Mouse (Mus musculus): ENCODE results near the gene Mylk2. TPM values are rescaled to one million over a fixed set of nuclear protein-coding genes. Genes with fewer than 3 reads are reported as not detected.

Mylk2 gene
- total and polyA plus RNA-seq, 2 experiments from 2014 or later, result 0.29 TPM; not detected in 1

- Histone ChIP-seq H3K9me3 (ENCODE audit: low read length) (no peaks in the 10 kb centered on the region), H3K27ac (ENCODE audit: low read depth, low read length) (no peak overlapping the region), H3K4me1 (ENCODE audit: insufficient read depth) (no peaks in the 10 kb centered on the region), H3K4me2 (ENCODE audit: low read depth) (no peak overlapping the region), H3K36me3 (ENCODE audit: insufficient read depth) (no peaks in the 10 kb centered on the region), H3K9ac (no peak overlapping the region), H3K4me3 (ENCODE audit: low read depth, low read length) (no peak overlapping the region), H3K27me3 (ENCODE audit: insufficient read depth, low read length) (no peaks in the 10 kb centered on the region)
- 71% methylated on average over 8 of the region's 8 CpGs for WGBS
- DNase-seq (no peak), ATAC-seq (no peak)
- TF ChIP-seq CTCF (IDR thresholded peaks at IDR 0.05; ENCODE audit: low read depth), result no peak
These were observed 13.0 kb downstream of the Mylk2 start for GRCm38 (mm10) chr2:152924128-152924527.

- no peaks in the 10 kb centered on the region for H3K4me1 ChIP-seq (ENCODE audit: insufficient read depth)
- ATAC-seq (no peak), DNase-seq (no peak)
- no peaks in the 10 kb centered on the region for H3K9me3 ChIP-seq (ENCODE audit: low read length)
- no peak overlapping the region for H3K4me3 ChIP-seq (ENCODE audit: low read depth, low read length)
- H3K36me3 ChIP-seq (ENCODE audit: insufficient read depth), result no peaks in the 10 kb centered on the region
- no peak overlapping the region for H3K4me2 ChIP-seq (ENCODE audit: low read depth)
- no peak overlapping the region for H3K9ac ChIP-seq
- no peak for TF ChIP-seq CTCF (IDR thresholded peaks at IDR 0.05; ENCODE audit: low read depth)
- no peak overlapping the region for H3K27ac ChIP-seq (ENCODE audit: low read depth, low read length)
- 87% methylated on average over 5 of the region's 5 CpGs for WGBS
- H3K27me3 ChIP-seq (ENCODE audit: insufficient read depth, low read length), result no peaks in the 10 kb centered on the region
These were observed 13.4 kb downstream of the Mylk2 start for GRCm38 (mm10) chr2:152924543-152924942.

GRCm38 (mm10) chr2:152925189-152925872 is 14.2 kb downstream of the Mylk2 start:
- no peak for DNase-seq
- no peak for ATAC-seq
- no peak overlapping the region for H3K4me3 ChIP-seq (ENCODE audit: low read depth, low read length)

GRCm38 (mm10) chr2:152926896-152927295 is 15.7 kb downstream of the Mylk2 start:
- Histone ChIP-seq H3K4me3 (ENCODE audit: low read depth, low read length) (no peak overlapping the region), H3K4me1 (ENCODE audit: insufficient read depth) (no peaks in the 10 kb centered on the region), H3K9me3 (ENCODE audit: low read length) (no peaks in the 10 kb centered on the region), H3K27me3 (ENCODE audit: insufficient read depth, low read length) (no peaks in the 10 kb centered on the region), H3K4me2 (ENCODE audit: low read depth) (no peak overlapping the region), H3K36me3 (ENCODE audit: insufficient read depth) (no peaks in the 10 kb centered on the region), H3K27ac (ENCODE audit: low read depth, low read length) (no peak overlapping the region), H3K9ac (no peak overlapping the region)
- WGBS, result 79% methylated on average over 9 of the region's 9 CpGs
- TF ChIP-seq CTCF (IDR thresholded peaks at IDR 0.05; ENCODE audit: low read depth), result no peak
- ATAC-seq (no peak), DNase-seq (no peak)

More at GRCm38 (mm10) chr2:152925189-152925872, 14.2 kb downstream of the Mylk2 start:
- no peak overlapping the region for H3K9ac ChIP-seq
- H3K27me3 ChIP-seq (ENCODE audit: insufficient read depth, low read length), result no peaks in the 10 kb centered on the region
- no peaks in the 10 kb centered on the region for H3K36me3 ChIP-seq (ENCODE audit: insufficient read depth)
- H3K27ac ChIP-seq (ENCODE audit: low read depth, low read length), result no peak overlapping the region
- no peak for TF ChIP-seq CTCF (IDR thresholded peaks at IDR 0.05; ENCODE audit: low read depth)
- no peaks in the 10 kb centered on the region for H3K4me1 ChIP-seq (ENCODE audit: insufficient read depth)
- H3K9me3 ChIP-seq (ENCODE audit: low read length), result no peaks in the 10 kb centered on the region
- WGBS, result 72% methylated on average over 11 of the region's 11 CpGs
- no peak overlapping the region for H3K4me2 ChIP-seq (ENCODE audit: low read depth)

- Histone ChIP-seq H3K36me3 (ENCODE audit: insufficient read depth) (no peaks in the 10 kb centered on the region), H3K4me3 (ENCODE audit: low read depth, low read length) (no peak overlapping the region), H3K9ac (no peak overlapping the region), H3K9me3 (ENCODE audit: low read length) (no peaks in the 10 kb centered on the region), H3K27ac (ENCODE audit: low read depth, low read length) (no peak overlapping the region), H3K4me2 (ENCODE audit: low read depth) (no peak overlapping the region), H3K4me1 (ENCODE audit: insufficient read depth) (no peaks in the 10 kb centered on the region), H3K27me3 (ENCODE audit: insufficient read depth, low read length) (no peaks in the 10 kb centered on the region)
- WGBS, result 84% methylated on average over 5 of the region's 5 CpGs
- DNase-seq, result no peak
- no peak for ATAC-seq
- TF ChIP-seq CTCF (IDR thresholded peaks at IDR 0.05; ENCODE audit: low read depth), result no peak
These were observed 16.2 kb downstream of the Mylk2 start for GRCm38 (mm10) chr2:152927371-152927770.

GRCm38 (mm10) chr2:152928219-152928987 is 17.3 kb downstream of the Mylk2 start:
- H3K27me3 ChIP-seq (ENCODE audit: insufficient read depth, low read length), result no peaks in the 10 kb centered on the region
- no peak for ATAC-seq

GRCm38 (mm10) chr2:152928988-152929370 is 17.8 kb downstream of the Mylk2 start:
- H3K4me3 ChIP-seq (ENCODE audit: low read depth, low read length), result no peak overlapping the region
- no peaks in the 10 kb centered on the region for H3K27me3 ChIP-seq (ENCODE audit: insufficient read depth, low read length)
- 58% methylated on average over 3 of the region's 3 CpGs for WGBS
- no peak overlapping the region for H3K9ac ChIP-seq
- H3K9me3 ChIP-seq (ENCODE audit: low read length), result no peaks in the 10 kb centered on the region
- ATAC-seq (no peak), DNase-seq (no peak)
- H3K27ac ChIP-seq (ENCODE audit: low read depth, low read length), result no peak overlapping the region
- H3K4me1 ChIP-seq (ENCODE audit: insufficient read depth), result no peaks in the 10 kb centered on the region
- H3K4me2 ChIP-seq (ENCODE audit: low read depth), result no peak overlapping the region
- no peak for TF ChIP-seq CTCF (IDR thresholded peaks at IDR 0.05; ENCODE audit: low read depth)
- no peaks in the 10 kb centered on the region for H3K36me3 ChIP-seq (ENCODE audit: insufficient read depth)

More at GRCm38 (mm10) chr2:152928219-152928987, 17.3 kb downstream of the Mylk2 start:
- DNase-seq, result no peak
- Histone ChIP-seq H3K9me3 (ENCODE audit: low read length) (no peaks in the 10 kb centered on the region), H3K4me1 (ENCODE audit: insufficient read depth) (no peaks in the 10 kb centered on the region), H3K4me2 (ENCODE audit: low read depth) (no peak overlapping the region), H3K4me3 (ENCODE audit: low read depth, low read length) (no peak overlapping the region), H3K36me3 (ENCODE audit: insufficient read depth) (no peaks in the 10 kb centered on the region), H3K9ac (no peak overlapping the region), H3K27ac (ENCODE audit: low read depth, low read length) (no peak overlapping the region)
- no peak for TF ChIP-seq CTCF (IDR thresholded peaks at IDR 0.05; ENCODE audit: low read depth)
- WGBS, result 57% methylated on average over 14 of the region's 14 CpGs
